Mouse (Mus musculus) lung, postnatal 14 days (tissue): ENCODE results near the gene Sv2c.
"Not testable (repeated sequence)": the region's sequence is repeated elsewhere in the genome, so short reads cannot be mapped to it uniquely, and the experiment has no call there.

Source experiments
- DNase-seq: peaks from one replicate; pipeline ENCODE4 v3.0.0; 2021

Gene Sv2c

GRCm38 (mm10) chr13:96132401-96132816, at the start of gene Sv2c:
Gene Sv2c, minus strand, starts transcription at chr13:96132577.
- DNase-seq: no peak

GRCm38 (mm10) chr13:96180671-96181161, 48.3 kb upstream of the Sv2c start:
- DNase-seq: no peak

DNA sequence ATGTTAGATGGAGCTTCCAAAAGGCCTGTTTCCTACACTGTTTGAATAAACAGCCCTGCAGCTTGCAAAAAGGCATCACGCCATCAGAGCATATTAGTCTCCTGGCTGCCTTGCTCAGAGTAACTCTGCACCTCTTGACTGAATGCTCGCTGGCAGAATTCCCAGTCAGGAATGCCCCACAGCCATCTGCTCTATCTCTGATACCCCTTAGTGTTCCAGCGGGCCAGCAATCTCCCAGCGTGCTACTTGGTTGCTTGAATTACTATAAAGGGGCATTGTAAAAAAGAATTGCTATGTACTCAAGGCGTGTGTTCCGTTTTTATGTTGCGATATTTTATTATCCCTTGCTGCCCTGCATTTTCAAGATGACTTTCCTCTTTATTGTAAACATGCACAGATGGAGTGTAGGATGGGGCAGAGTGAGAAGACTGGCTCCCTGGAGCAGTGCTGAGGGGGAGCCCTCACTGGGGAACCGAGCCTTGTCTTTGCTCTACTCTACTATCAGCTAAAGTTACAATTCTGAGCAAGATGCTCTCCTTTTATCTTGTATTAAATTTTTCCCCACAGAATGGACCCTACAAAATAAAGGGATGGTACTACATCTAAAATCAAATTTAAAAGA, 43.3 kb upstream of the Sv2c start:
- DNase-seq: no peak

DNA sequence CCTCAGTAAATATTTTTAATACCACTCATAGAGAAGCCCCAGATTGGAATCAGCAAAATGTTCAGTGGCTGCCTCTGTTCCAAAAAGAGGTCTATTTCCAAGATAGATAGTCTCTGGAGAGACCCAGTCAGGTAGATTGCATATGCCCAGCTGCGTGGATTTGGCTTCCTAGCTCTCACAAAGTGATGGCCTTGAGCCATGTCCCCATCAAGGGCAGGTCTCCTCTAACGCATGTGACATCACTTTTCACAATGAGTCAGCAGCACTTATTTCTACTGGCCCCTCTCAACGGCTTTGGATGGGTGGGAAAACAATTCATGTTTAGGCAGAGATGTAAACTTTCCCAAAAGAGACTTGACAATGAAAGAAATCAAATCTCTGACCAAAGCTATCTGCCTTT, 41.3 kb upstream of the Sv2c start:
- no peak for DNase-seq

- DNase-seq: no peak
These were observed 39.9 kb upstream of the Sv2c start for GRCm38 (mm10) chr13:96172290-96172689.

DNA sequence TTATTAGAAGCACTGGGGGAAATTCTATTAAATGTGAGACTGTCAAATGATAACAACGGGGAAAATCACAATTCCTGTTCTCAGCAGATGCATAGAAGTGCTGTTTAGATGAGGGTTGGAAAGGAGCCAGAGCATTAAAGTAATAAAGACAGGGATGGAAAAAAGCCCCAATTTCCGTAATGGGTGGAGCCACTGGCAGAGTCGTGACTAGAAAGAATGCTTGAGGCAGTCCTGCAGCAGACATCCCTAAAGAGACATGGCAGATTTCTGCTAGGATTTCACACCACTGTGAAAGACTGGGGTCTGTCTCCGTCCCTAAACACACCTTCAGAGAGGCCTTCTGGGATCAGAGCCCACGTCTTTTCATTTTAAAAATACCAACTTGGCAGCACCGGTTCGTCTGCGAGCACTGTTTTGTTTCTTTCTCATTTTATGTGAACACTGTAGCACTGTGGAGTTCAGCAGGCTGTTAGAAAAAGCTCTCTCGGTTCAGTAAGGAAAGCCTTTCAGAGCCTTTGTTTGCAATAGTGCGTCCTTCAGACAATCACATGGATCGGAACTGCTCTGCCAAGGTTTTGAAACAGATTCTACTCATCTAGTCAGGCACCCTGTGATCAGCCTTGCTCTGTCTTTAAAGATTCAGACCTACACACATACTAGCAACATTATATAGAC, 36.8 kb upstream of the Sv2c start:
- no peak for DNase-seq

GRCm38 (mm10) chr13:96166593-96166992, 34.2 kb upstream of the Sv2c start:
- DNase-seq: no peak

DNA sequence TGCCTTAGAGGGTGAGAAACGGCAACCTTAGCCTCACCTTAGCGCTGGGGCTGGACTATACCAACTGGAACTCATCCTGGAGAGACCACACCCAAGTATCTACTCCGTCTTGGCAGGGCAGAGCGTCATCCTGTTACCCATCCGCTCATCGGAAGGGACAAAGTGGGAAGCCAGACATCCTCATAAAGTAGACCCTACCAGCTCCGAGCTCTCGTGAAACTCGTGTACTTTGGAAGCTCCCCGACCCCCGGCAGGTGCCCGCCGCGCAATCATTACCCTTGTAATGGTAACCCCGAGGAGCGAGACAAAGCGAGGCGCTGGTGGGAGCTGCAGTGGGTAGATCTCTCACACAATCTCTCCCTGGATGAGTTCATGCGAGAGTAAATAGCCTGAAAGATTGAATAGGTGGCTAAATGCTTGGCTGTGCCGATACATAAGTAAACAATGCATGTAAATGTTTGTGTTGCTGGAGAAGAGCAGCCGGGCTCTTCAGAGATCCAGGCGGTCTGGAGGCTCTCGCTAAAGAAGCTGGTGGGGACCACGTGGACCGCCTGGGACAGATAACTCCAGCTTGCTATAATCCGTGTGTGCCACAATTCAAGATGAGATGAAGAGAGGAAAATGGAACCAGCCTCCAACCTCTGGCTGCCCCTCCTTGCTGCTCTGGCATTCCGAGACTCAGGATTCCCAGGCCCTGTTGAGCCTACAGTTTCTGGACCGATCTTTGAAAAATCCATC, 1.2 kb upstream of the Sv2c start:
- no peak for DNase-seq

DNA sequence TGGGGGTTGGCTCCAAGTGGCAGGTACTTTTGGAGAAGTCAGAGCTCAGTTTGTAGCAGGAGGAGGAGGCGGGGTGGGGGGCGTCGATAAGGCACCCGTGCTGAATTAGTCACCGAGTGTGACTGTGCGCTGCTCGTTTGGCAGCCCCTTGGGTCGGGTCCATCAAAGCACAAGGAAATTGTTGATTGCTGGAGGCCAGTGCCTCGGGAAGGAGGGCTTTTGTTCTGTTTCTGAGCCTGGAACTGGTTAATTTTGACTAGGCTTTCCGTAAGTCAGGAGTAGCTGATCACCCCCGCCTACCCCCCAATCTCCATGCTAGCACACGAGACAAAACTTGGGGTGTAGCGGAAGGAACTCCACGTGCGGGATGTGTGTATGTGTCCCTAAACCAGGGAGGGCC, 456 bp upstream of the Sv2c start:
- no peak for DNase-seq

DNA sequence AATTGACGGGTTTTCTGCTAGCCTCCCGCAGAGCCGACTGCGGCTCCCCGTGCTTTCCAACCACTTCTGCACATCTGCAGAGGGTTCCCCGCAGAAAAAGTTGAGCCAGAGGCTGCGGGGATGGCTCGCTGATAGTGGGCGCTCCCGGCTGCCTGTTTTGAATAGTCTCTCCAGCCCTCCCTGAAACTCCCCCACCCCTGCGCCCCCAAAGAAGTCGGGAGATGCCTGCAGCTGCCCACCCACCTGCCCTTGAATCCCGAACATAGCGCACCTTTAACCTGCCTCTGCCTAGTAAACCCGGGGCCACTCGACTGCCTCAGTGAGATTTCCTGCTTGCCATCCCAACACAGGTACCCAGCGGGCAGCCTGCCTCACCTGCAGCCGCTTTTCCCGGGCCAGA, 466 bp downstream of the Sv2c start:
- DNase-seq: no peak

DNA sequence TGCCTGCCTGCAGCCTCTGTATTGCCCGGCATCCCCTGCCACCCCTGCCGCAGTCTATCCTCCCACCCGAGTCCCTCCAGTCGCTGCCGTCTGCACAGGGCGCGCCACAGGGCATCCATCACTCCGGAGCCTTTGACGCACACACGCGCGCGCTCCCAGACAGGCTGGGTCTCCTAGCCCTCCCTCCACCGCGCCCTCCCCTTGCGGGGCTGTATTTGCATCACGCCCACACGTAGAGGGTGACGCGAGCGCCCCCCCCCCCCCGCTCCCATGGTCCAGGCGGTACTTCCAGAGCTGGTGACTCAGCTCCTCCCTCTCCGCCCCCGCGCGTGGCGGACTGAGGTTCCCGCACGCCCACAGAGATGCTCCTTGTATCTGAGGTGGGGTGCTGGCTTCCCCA, 1.3 kb downstream of the Sv2c start:
- DNase-seq: no peak

DNA sequence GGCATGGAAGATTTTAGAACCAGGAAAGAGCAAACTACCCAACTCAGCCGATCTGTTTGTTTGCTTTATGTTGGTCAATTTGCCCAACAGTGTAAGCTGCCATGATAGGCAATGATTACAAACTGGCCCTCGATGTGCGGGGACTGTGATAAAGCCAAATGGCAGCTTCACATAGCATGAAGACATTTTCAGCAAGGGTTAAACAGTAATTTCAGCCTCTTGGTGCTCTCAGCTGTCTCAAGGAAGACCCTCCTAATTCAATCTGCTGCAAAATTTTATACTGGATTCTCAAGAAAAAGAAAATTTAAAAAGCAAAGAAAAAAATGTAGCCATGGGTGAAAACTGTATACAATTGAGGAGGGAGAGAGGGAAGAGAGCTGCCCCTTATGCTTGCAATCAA, 3.3 kb downstream of the Sv2c start:
- DNase-seq: no peak

DNA sequence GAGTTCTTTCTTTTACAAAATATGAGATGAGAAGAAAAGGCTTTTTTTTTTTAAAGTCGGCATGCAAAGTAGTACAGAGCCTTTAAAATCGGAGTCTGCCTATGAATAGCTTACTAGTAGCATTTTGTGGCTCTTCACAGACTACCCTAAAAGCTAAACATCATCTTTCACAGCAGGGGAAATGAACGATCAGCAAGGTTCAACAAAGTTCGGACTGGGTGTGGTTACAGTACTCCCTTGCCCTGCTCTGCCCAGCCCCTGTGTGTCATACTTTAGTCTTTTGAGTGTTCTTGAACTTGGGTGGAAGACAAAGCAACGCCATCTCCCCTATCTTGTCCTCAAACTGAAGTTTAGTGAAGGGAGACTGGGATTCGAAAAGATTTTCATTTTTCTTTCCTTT, 5.7 kb downstream of the Sv2c start:
- DNase-seq: no peak

- DNase-seq: no peak
These were observed 7.4 kb downstream of the Sv2c start for GRCm38 (mm10) chr13:96125011-96125410.

DNA sequence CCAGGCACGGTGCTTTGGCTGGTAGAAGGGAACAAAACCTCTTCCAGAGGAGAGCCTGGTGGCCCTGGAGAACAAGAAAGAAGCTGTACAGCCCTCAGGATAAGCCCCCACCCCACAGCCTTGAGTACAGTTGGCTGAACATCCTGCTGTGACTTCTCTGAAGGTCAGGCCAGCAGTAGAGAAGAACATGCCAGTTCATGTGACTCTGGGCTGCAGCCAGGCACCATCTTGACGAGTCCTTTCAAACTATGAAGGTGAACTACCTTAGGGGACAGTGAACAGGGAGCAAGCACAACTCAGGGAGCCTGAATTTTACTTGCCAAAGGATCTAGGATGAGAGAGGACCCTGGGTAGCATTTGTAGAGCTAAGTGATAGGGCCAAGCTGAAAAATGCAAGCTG, 19.7 kb downstream of the Sv2c start:
- DNase-seq: no peak

- no peak for DNase-seq
These were observed 21.6 kb downstream of the Sv2c start for GRCm38 (mm10) chr13:96110767-96111166.

GRCm38 (mm10) chr13:96106367-96106766, 26.0 kb downstream of the Sv2c start:
- DNase-seq: no peak

- DNase-seq: no peak
These were observed 41.4 kb downstream of the Sv2c start for GRCm38 (mm10) chr13:96090929-96091328.

- no peak for DNase-seq
These were observed 46.6 kb downstream of the Sv2c start for GRCm38 (mm10) chr13:96085581-96086302.

DNA sequence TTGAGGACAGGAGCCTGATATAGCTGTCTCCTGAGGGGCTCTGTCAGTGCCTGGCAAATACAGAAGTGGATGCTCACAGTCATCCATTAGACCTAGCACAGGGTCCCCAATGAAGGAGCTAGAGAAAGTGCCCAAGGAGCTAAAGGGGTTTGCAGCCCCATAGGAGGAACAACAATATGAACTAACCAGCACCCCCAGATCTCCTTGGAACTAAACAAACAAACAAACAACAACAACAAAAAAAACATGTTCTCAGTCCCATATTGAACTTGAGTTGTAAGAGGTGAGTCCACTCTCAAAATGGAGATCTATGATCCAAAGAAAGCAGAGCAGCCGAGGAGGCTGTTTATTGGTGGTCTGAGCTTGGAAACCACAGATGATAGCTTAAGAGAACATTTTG, 50.6 kb downstream of the Sv2c start, which contains the start of gene Gm17190:
Gene Gm17190, plus strand, starts transcription at position 301 of the 400 bp plus-strand sequence.
- not testable (repeated sequence) for DNase-seq

GRCm38 (mm10) chr13:96081276-96081675, 51.1 kb downstream of the Sv2c start, which contains the start of gene Gm20075:
Gene Gm20075, minus strand, starts transcription at chr13:96081376.
- DNase-seq: not testable (repeated sequence)

DNA sequence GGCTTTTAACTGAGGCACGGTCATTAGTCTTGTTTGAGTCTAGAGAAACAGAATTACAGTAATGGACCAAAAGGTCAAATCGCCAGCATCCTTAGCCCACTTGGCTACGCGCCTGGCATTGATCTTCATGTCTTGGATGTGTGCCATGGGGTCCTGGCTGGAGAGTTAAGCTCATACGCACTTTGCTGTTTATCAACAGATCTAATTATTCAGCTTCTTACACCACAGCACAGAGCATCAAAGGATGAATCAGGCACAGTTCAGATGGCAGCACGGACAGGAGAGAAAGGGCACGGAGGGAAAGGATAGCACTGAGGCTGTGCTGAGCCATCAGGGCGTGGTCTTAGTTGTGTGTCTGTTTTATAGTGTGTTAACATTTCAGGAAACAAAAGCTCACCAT, 58.8 kb downstream of the Sv2c start:
- DNase-seq: no peak

DNA sequence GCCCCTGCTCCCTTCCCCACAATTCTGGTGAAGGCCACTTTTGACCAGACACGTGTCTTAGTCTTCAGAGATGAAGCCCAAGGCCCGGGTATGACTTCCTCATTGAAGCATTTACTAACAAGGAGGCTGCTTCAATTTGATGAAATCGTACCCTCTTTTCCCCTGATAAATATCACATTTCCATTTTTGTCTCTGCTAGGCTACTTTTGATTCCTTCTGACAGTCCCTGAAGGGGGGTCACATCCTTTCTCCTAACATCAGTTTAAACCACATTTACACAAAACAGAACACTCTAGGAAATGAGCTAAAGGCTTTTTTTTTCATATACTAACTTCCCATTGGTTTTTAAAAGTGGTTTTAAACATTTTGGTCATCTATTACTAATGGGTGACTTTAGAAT, 79.6 kb downstream of the Sv2c start:
- DNase-seq: no peak
